ENCODE assay signal across 24 mouse cellular contexts in genomic region chr19:28545493-28545892, GRCm38 (mm10).
A peak's percentile ranks its signal among the peaks of the same experiment; 100 is the strongest.
DNase-seq lines count a peak whose midpoint lies in the region; ATAC-seq and TF ChIP-seq lines count a peak whose summit lies in the region.
"Had no signal": no experiment of that assay in that cellular context is flagged by ENCODE, and none has a peak within 500 bp of the region (broad histone marks: within the 10 kb centered on the region; RNA-seq: fewer than 3 reads in every experiment).

No protein-coding gene starts in this region.

- H3K27me3 ChIP-seq in intestine, embryonic 14.5 days (replicated peaks; ENCODE audit: control insufficient read depth, insufficient read depth, low read length) = no peaks in the 10 kb centered on the region
- H3K27me3 ChIP-seq in intestine, embryonic 16.5 days (replicated peaks; ENCODE audit: control insufficient read depth, insufficient read depth, low read length) = no peaks in the 10 kb centered on the region
- H3K27me3 ChIP-seq in lung, embryonic 14.5 days (ENCODE audit: insufficient read depth, low read length) = no peaks in the 10 kb centered on the region
- H3K27me3 ChIP-seq in lung, embryonic 16.5 days (ENCODE audit: control insufficient read depth, insufficient read depth, low read depth, low read length) = no peaks in the 10 kb centered on the region
- H3K27me3 ChIP-seq in limb, embryonic 10.5 days (ENCODE audit: low read depth, poor library complexity, severe bottlenecking) = no peaks in the 10 kb centered on the region
- H3K27me3 ChIP-seq: embryonic facial prominence, embryonic 13.5 days; embryonic facial prominence, embryonic 15.5 days; forebrain, embryonic 12.5 days had no signal

- no peak overlapping the region for H3K4me2 ChIP-seq in intestine, embryonic 14.5 days (ENCODE audit: low read length)
- H3K4me2 ChIP-seq in intestine, embryonic 16.5 days (ENCODE audit: low read depth, low read length) = no peak overlapping the region
- H3K4me2 ChIP-seq in lung, embryonic 14.5 days = 0 out of 2 replicates have a peak overlapping the region, but pooled peaks have one; percentile 3
- H3K4me2 ChIP-seq in lung, embryonic 16.5 days (ENCODE audit: low read depth, low read length) = no peak overlapping the region
- H3K4me2 ChIP-seq: embryonic facial prominence, embryonic 13.5 days; embryonic facial prominence, embryonic 15.5 days; forebrain, embryonic 12.5 days had no signal

- no peak overlapping the region for H3K27ac ChIP-seq in intestine, embryonic 14.5 days (ENCODE audit: low read depth)
- no peak overlapping the region for H3K27ac ChIP-seq in intestine, embryonic 16.5 days (ENCODE audit: low read length)
- no peak overlapping the region for H3K27ac ChIP-seq in lung, embryonic 14.5 days (ENCODE audit: low read depth)
- no peak overlapping the region for H3K27ac ChIP-seq in lung, embryonic 16.5 days (ENCODE audit: low read length)
- H3K27ac ChIP-seq in limb, embryonic 10.5 days = no peak overlapping the region
- H3K27ac ChIP-seq: embryonic facial prominence, embryonic 13.5 days; embryonic facial prominence, embryonic 15.5 days; forebrain, embryonic 10.5 days; forebrain, embryonic 12.5 days had no signal

- 42% methylated on average over 1 of the region's 1 CpGs for WGBS in intestine, embryonic 14.5 days
- WGBS in intestine, embryonic 16.5 days = 54% methylated on average over 1 of the region's 1 CpGs
- 30% methylated on average over 1 of the region's 1 CpGs for WGBS in lung, embryonic 14.5 days
- WGBS in lung, embryonic 16.5 days = 15% methylated on average over 1 of the region's 1 CpGs
- WGBS in limb, embryonic 10.5 days = 20% methylated on average over 1 of the region's 1 CpGs

- no peak for ATAC-seq in intestine, embryonic 14.5 days (replicated peaks; ENCODE audit: low FRiP score, low TSS enrichment, low read depth)
- no peak for ATAC-seq in intestine, embryonic 16.5 days
- ATAC-seq in lung, embryonic 14.5 days (ENCODE audit: insufficient read depth) = peak; percentile 86
- peak; percentile 87 for ATAC-seq in lung, embryonic 16.5 days (ENCODE audit: low read depth)
- ATAC-seq: forebrain, embryonic 14.5 days had no signal

- no peaks in the 10 kb centered on the region for H3K4me1 ChIP-seq in intestine, embryonic 14.5 days (replicated peaks; ENCODE audit: control insufficient read depth, insufficient read depth, low read length)
- H3K4me1 ChIP-seq in intestine, embryonic 16.5 days (ENCODE audit: control insufficient read depth, insufficient read depth, low read length) = no peaks in the 10 kb centered on the region
- H3K4me1 ChIP-seq in lung, embryonic 14.5 days (ENCODE audit: insufficient read depth) = 0 out of 2 replicates have a peak, but pooled peaks cover 2% of the 10 kb centered on the region
- H3K4me1 ChIP-seq in lung, embryonic 16.5 days (replicated peaks; ENCODE audit: control insufficient read depth, insufficient read depth, low read length) = peaks cover 9% of the 10 kb centered on the region; the same call in 1 of the 2 replicates
- H3K4me1 ChIP-seq in limb, embryonic 10.5 days = peaks cover 11% of the 10 kb centered on the region
- H3K4me1 ChIP-seq: embryonic facial prominence, embryonic 15.5 days; forebrain, embryonic 10.5 days; forebrain, embryonic 12.5 days had no signal

- H3K9me3 ChIP-seq in intestine, embryonic 14.5 days (ENCODE audit: control insufficient read depth, low read length) = no peaks in the 10 kb centered on the region
- no peaks in the 10 kb centered on the region for H3K9me3 ChIP-seq in intestine, embryonic 16.5 days (ENCODE audit: control insufficient read depth, low read length)
- H3K9me3 ChIP-seq in lung, embryonic 14.5 days (ENCODE audit: low read depth, low read length) = no peaks in the 10 kb centered on the region
- no peaks in the 10 kb centered on the region for H3K9me3 ChIP-seq in lung, embryonic 16.5 days (ENCODE audit: control insufficient read depth, low read length)
- H3K9me3 ChIP-seq in limb, embryonic 10.5 days (replicated peaks) = no peaks in the 10 kb centered on the region
- H3K9me3 ChIP-seq: embryonic facial prominence, embryonic 13.5 days; embryonic facial prominence, embryonic 15.5 days; forebrain, embryonic 12.5 days had no signal

- peak; percentile 48 for DNase-seq in intestine, embryonic 14.5 days (ENCODE audit: low spot score)
- peak; percentile 72 for DNase-seq in lung, embryonic 14.5 days
- no peak for DNase-seq in lung, postnatal 25 days (ENCODE audit: low spot score)
- DNase-seq in lung, postnatal 14 days = no peak
- peak; percentile 28 for DNase-seq in limb, embryonic 10.5 days (ENCODE audit: low spot score)
- no peak for DNase-seq in liver
- DNase-seq: adrenal gland, adult 2 months; adrenal gland, postnatal 10 days; adrenal gland, postnatal 25 days; cerebellum, adult 11 months; cerebellum, adult 18-20 months; cerebellum, adult 8-10 months; cerebellum, adult 9-11 months; cerebellum, postnatal 14 days; cerebellum, postnatal 36 days; embryo, embryonic 11 days had no signal

- no peak for TF ChIP-seq CTCF in lung, embryonic 14.5 days (IDR thresholded peaks at IDR 0.05; ENCODE audit: low read depth)

- H3K36me3 ChIP-seq in intestine, embryonic 14.5 days (ENCODE audit: control insufficient read depth, insufficient read depth, low read length) = no peaks in the 10 kb centered on the region
- H3K36me3 ChIP-seq in intestine, embryonic 16.5 days (ENCODE audit: control insufficient read depth, insufficient read depth, low read length) = no peaks in the 10 kb centered on the region
- H3K36me3 ChIP-seq in lung, embryonic 14.5 days (ENCODE audit: insufficient read depth) = no peaks in the 10 kb centered on the region
- H3K36me3 ChIP-seq in lung, embryonic 16.5 days (ENCODE audit: control insufficient read depth, insufficient read depth, low read length) = no peaks in the 10 kb centered on the region
- no peaks in the 10 kb centered on the region for H3K36me3 ChIP-seq in limb, embryonic 10.5 days
- H3K36me3 ChIP-seq: embryonic facial prominence, embryonic 13.5 days; embryonic facial prominence, embryonic 15.5 days; forebrain, embryonic 10.5 days; forebrain, embryonic 12.5 days had no signal

- no peak overlapping the region for H3K4me3 ChIP-seq in intestine, embryonic 14.5 days (ENCODE audit: low read depth, low read length)
- no peak overlapping the region for H3K4me3 ChIP-seq in intestine, embryonic 16.5 days (ENCODE audit: low read length)
- no peak overlapping the region for H3K4me3 ChIP-seq in lung, embryonic 14.5 days (ENCODE audit: low read depth, low read length)
- H3K4me3 ChIP-seq in lung, embryonic 16.5 days (ENCODE audit: low read length) = no peak overlapping the region
- H3K4me3 ChIP-seq in limb, embryonic 10.5 days = no peak overlapping the region
- H3K4me3 ChIP-seq: embryonic facial prominence, embryonic 13.5 days; embryonic facial prominence, embryonic 15.5 days; erythroblast, embryonic 14.5 days; forebrain, embryonic 10.5 days; forebrain, embryonic 12.5 days had no signal

- no peak overlapping the region for H3K9ac ChIP-seq in intestine, embryonic 14.5 days (ENCODE audit: low read length)
- H3K9ac ChIP-seq in intestine, embryonic 16.5 days (ENCODE audit: low read depth, low read length) = no peak overlapping the region
- no peak overlapping the region for H3K9ac ChIP-seq in lung, embryonic 14.5 days
- H3K9ac ChIP-seq in lung, embryonic 16.5 days (ENCODE audit: low read length) = no peak overlapping the region
- H3K9ac ChIP-seq: embryonic facial prominence, embryonic 13.5 days; embryonic facial prominence, embryonic 15.5 days; forebrain, embryonic 12.5 days had no signal

Comparison
In these comparisons a context has a peak if more than half of its experiments do, and no peak if none do; other contexts are left out.
1. DNase-seq: peak in intestine, embryonic 14.5 days (single experiment), lung, embryonic 14.5 days (single experiment) and limb, embryonic 10.5 days (single experiment); none in lung, postnatal 25 days (single experiment), lung, postnatal 14 days (single experiment) and liver (single experiment).
2. ATAC-seq: peak in lung, embryonic 14.5 days (single experiment) and lung, embryonic 16.5 days (single experiment); none in intestine, embryonic 14.5 days (single experiment) and intestine, embryonic 16.5 days (single experiment).